Mouse (Mus musculus): ENCODE data around the gene Ankrd23.

DNA sequence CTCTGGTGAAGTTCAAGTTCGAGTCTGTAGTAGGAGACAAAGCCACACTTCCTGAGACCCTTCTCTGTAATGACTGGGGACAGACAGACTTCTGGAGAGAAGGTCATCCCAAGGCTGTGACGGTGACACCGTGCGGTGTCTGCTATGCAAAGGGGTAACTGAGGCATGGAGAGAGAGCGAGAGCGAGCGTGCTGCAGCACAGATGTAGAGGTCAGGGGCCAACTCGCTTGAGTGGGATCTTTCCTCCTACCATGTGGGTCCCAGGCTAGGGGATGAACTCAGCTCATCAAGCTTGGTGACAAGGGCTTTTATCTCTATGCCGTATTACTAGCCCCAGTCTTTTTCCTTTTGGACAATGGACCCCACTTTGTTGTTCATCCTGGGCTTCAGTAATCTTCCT lies 49.6 kb downstream of the Ankrd23 start:
- no peak for TF ChIP-seq CTCF (IDR thresholded peaks at IDR 0.05; ENCODE audit: control insufficient read depth, insufficient read depth, insufficient read length)
- no peak for TF ChIP-seq MAX (IDR thresholded peaks at IDR 0.05)
- TF ChIP-seq USF1 (IDR thresholded peaks at IDR 0.05; ENCODE audit: low read depth), result no peak
- TF ChIP-seq MYOG (IDR thresholded peaks at IDR 0.05; ENCODE audit: control insufficient read depth, extremely low read depth, insufficient read length), result no peak
